Mouse (Mus musculus): ENCODE measurements around the gene Nos2.
"Not testable (repeated sequence)": the region's sequence is repeated elsewhere in the genome, so short reads cannot be mapped to it uniquely, and the experiment has no call there.

Gene Nos2

DNA sequence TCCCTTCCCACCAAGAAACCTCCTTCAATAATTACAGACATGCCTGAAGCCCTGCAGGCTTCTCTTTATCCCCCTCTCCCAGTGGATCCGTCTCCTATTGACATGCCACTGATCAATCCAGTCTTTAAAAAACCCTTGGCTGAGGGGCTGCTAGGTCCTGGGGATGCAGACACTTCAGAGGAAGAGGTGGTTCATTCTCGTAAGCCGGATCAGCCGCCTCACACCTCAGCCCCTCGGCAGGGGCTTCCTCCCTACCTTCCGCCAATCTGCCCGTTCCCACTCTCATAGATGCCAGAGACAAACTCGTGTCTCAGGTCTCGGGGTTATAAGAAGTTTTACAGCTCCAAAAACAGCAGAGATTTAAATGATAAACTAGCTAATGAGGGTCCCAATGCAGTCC is 69.5 kb downstream of the Nos2 start:
- DNase-seq (ENCODE audit: low spot score), result no peak

DNA sequence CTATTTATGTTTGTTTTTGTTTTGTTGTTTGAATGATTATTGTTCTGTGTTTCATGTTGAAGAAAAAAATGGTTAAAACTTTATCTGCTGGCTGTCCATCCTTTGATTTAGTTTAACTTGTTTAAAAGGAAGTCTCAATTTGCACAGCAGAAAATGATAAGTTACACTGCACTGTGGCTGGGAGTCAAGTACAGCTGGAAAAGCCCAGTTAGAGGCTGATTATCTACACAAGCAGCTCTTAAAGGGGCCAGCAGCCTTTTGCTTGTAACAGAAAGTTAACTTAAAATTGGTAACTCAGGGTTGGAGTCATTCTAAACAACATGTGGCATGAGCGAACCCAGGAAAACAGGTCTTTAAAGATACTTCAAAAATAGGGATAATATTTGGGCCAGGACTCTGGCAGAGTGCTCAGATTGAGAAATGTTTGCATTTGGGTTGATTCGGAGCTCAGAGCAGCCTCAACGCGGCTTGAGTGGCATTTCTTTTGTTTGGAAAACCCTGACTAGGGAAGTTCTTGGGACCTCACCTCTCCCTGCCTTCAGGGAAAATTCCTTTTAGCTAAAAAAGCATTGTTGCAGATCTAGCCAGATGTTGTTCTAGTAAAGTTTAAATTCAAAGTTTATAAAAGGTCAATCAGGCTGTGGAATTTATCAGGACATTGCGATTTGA is 70.4 kb downstream of the Nos2 start:
- DNase-seq (ENCODE audit: low spot score), result not testable (repeated sequence)

DNA sequence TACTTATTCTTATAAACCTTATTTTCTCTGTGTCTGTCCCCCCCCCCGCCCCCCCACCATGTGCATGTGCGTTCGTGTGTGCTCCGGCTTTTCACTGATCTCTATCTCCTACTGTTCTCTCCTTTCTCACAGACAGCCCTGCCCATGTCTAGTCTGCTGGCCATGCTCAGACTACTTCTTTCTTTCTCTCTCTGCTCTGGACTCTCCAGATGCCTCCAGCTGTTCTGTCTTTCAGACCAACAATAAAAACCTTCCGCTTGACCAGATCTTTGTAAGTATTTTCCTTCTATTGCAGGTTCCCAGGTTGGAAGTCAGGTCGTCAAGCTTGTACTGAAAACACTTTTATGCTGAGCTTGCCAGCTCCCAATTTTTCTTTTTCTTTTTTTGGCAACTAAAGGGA is 78.5 kb downstream of the Nos2 start:
- no peak for DNase-seq (ENCODE audit: low spot score)

DNA sequence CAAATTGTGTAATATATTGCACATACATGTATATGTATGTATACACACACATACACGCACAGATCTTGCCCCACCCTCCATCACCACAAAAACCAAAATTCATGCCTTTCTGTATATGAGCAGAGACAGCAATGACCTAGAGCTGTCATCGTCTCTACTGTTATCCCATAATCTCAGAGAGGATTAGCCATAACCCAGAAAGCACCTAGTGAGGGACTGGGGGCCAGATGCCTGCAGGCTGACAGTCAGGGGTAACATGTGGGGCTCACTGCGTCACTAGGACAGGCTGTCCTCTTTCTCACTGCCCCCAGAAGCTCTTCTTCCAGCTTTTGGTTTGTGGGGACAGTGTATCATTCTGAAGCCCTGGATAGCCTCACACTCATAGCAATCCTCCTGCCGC is 81.3 kb downstream of the Nos2 start:
- DNase-seq (ENCODE audit: low spot score), result no peak

DNA sequence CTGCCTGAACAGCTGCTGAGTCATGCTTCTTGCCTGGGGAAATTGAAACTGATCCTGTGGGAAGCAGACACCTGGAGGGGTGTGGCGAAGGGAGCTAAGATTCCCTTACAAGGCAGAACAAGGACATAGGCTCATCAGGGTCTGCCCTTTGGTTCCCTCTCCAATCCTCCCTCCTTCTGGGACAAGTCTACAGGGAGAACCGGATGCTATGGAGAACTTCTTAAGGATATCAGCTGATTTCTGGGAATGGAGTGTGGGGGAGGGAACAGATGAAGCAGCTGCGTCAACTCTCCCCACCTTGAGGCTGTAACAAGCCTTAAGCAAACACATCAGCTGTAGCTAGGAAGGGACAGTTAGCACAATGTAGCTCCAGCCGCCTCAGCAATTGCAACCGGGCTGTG is 82.0 kb downstream of the Nos2 start:
- no peak for DNase-seq (ENCODE audit: low spot score)

DNA sequence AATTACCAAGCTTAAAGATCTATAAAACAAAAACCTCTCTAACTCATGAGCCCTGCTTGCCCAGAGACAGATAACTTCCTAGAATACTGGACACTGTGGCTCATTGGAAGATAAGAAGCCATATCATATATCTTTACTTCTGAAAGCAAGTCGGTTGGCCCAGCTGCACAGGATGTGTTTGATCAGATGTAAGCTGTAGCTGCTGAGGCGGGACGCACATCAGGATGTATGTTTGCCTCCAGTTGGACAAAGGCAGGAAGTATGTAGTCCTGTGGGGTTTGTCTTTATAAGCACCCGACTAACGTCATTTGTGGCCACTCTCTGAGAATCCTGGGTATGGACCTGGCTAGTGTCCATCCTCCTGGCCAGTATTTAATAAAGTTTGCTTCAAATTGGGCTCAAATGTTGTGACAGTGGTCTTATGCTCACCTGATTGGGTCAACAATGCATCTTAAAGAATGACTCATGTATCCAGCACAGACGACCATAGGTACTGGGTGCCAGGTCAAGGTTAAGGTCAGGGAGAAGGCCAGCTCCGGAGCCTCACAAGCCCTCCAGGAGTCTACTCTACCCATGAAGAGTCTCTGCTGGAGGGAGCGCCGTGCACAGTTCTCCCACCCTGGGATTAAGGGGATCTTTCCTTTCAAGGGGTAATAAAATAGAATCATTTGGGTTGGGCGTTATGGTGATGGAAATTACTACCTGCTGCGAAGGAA is 82.6 kb downstream of the Nos2 start:
- DNase-seq (ENCODE audit: low spot score), result no peak

DNA sequence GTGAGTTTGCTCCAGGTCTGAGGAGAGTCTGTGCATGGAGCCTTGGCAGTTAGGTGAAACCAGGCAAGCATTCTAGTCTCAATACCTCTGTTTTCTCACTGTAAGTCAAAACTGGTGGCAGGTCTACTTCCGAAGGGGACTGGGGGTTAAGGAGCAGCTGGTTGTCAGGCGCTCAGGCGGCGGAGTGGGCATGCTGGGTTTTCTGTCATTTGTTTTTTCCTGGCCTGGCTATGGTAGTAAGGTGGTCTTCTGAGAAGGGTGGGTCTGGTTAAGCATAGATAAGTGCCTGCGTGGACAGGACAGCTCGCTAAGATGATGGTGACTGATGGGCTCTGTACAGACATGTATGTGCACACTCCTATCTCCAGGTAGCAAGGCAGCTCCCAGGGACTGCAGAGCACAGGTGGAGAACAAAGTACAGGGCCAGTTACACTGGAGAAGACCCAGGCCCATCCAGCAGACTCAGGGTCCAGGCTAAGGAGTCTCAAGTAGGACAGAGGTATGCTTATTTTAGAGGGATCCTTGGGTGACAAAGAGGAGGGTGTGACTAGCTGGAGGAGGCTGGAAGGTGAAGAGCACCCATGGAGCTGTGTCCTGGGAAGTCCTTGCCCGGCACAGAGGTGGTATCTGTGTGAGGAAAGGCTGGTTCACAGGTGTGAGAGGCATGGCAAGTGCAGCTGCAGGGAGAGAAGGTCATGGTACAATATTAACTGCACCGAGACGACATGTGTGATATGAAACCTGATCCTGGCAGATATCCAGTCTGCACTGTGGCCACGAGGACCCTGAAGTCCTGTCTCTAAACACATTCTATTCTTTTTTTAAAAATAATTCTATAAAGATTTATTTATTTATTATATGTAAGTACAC is 83.4 kb downstream of the Nos2 start:
- DNase-seq (ENCODE audit: low spot score), result no peak

DNA sequence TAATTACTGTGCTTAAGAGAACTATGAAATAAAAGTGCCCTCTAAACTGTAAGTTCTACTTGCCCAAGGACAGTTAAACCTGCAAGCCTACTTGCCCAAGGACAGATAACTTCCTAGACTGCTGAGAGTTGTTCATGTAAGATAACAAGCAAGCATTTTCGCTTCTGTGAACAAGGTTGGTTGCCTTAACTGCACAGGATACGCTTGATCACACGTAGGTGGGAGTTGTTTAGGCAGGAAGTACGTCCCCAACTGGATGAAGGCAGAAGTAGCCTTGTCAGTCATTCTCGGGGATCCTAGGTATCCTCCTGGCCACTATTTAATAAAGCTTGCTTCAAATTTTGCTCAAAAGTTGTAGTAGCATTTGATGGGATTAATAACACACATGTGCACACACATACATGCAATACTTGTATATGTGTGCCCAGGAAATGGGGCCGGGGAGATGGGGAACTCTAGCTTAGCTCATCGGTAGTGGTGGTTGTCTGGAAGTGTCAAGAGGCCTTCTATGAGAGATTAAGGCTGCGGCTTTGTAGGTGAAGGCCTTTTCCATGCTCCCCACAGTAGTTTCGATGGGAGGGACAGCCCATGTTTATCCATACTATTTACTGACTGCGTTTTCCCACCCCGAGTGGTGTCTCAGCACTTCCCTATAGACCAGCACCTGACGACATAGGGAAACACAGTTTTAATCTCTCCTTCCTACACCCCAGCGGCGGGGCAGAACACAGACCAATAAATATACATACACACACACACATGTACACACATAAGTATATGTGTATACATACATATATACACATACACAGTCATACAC is 85.2 kb downstream of the Nos2 start:
- DNase-seq (ENCODE audit: low spot score), result no peak

DNA sequence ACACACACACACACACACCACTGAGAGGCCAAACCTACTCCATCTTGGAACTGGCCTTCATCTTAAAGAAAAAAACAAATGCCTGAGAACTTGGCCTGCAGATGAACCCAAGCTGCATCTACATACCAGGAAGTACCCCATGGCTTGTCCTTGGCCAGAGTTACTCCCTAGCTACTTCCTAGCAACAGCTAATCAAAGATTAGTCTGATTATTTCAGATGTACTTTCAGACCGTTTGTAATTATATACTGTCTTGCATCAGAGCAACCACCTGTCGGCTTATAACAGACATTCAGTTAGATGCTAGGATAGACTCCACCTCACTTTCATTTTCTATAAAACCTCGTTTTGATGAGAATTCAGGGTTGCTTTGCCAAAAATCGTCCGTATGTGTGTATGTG is 85.8 kb downstream of the Nos2 start:
- no peak for DNase-seq (ENCODE audit: low spot score)

DNA sequence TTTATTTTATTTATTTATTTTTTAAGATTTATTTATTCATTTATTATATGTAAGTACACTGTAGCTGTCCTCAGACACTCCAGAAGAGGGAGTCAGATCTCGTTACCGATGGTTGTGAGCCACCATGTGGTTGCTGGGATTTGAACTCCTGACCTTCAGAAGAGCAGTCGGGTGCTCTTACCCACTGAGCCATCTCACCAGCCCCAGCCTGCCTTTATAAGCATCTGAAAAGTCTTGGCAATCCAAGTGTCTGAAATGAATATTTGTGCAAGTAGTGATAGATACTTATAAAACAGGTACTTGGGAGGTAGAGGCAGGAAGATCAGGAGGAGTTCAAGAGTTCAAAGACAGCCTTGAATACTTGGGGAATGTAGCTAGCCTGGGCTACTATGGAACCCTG is 86.8 kb downstream of the Nos2 start:
- not testable (repeated sequence) for DNase-seq (ENCODE audit: low spot score)

DNA sequence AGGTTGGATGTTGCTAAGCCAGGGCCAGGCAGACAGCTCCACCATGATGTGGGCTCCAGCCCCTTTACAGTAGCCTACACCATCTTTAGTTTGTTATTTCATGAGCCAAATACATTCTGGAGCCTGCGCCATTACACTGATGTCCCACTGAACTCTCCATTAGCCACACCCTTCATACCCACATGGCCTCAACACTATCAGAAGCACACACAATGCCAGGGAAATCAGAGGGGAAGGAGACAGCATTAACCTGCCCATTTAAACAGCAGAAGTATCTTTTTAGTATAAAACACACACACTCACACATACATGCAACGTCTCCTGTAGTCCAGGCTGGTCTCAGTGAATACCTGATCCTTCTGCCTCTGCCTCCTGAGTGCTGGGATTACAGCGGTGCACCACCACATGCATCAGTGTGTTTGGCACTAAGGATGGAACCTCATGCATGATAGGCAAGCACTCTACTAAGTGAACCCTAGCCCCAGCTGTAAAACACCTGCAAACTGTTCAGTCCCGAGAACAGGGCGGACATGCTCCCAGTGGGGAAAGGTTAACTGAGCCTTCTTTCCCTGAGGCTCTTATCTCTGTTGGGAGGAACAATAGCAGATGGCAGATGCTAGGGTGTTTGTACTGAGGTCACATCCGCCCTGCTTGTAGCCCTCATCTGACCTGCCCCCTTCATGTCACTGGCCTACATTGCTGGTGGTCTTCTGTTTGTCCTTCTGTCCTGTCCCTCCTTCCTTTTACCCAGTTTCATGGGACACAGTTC is 87.6 kb downstream of the Nos2 start:
- no peak for DNase-seq (ENCODE audit: low spot score)

DNA sequence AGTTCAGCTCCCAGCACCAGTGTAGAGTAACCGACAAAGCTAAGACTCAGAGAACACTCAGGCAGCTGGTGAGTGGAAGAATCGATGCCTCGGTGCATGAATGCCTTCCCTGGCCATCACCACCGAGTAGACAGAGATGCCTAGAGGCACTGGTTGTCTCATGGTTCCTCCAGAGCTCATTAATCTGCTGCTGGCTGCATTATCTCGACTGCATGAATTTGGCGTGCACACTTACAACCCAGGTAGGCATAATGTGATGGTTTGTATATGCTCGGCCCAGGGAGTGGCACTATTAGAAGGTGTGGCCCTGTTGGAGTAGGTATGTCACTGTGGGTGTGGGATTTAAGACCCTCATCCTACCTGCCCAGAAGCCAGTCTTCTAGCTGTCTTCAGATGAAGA is 88.3 kb downstream of the Nos2 start:
- DNase-seq (ENCODE audit: low spot score), result no peak

All from embryo, embryonic 10.5 days (tissue).